Mouse (Mus musculus): ENCODE data around the gene Klhl22.

- TF ChIP-seq USF1 (IDR thresholded peaks at IDR 0.05; ENCODE audit: low read depth, low read length): no peak
- no peak for TF ChIP-seq CTCF (conservative IDR thresholded peaks at IDR 0.05 in 1 of 2, IDR thresholded peaks at IDR 0.05 in 1 of 2; ENCODE audit: low read depth in 2 of 2, low read length in 2 of 2)
- TF ChIP-seq EP300 (IDR thresholded peaks at IDR 0.05; ENCODE audit: low read length): no peak
- no peak for TF ChIP-seq SIN3A (IDR thresholded peaks at IDR 0.05; ENCODE audit: low read length)
- TF ChIP-seq TBP (conservative IDR thresholded peaks at IDR 0.05; ENCODE audit: low read depth, low read length): no peak
- TF ChIP-seq MAFK (IDR thresholded peaks at IDR 0.05; ENCODE audit: insufficient replicate concordance, low read length): no peak
Observed at GRCm38 (mm10) chr16:17733646-17734045, 25.8 kb upstream of the Klhl22 start.

Measured in CH12.LX (cell line).